Mouse (Mus musculus) liver, embryonic 14.5 days (tissue): Measurements from ENCODE around the gene Gal3st4. TPM values are rescaled to one million over a fixed set of nuclear protein-coding genes. Genes with fewer than 3 reads are reported as not detected.
"Not testable (repeated sequence)": the region's sequence is repeated elsewhere in the genome, so short reads cannot be mapped to it uniquely, and the experiment has no call there.

Experiments used
- ATAC-seq: fragments of 200-750 bp; cut with Nextera tagmentation; 2 replicates; pipeline ENCODE4 v1.8.0; 2017; ENCODE audit warnings: moderate number of reproducible peaks, mild to moderate bottlenecking, moderate library complexity; ENCODE audit not compliant: insufficient read depth
- DNase-seq, 3 experiments: peaks; one replicate each; pipeline ENCODE4 v3.0.0-alpha.2; 2012 to 2013; ENCODE audit warnings: low read depth in 3 of 3, low spot score in 3 of 3
- H3K27ac ChIP-seq: fragments of 300-500 bp; sonication (generic); 2 replicates; pipeline ENCODE4 v1.5.1; 2014; ENCODE audit warnings: moderate library complexity, mild to moderate bottlenecking, control low read depth, inconsistent platforms
- H3K27me3 ChIP-seq: fragments of 300-500 bp; sonication (generic); 2 replicates; pipeline ENCODE4 v1.6.1; 2014; ENCODE audit warnings: mild to moderate bottlenecking, low read length, moderate library complexity; ENCODE audit not compliant: control insufficient read depth, insufficient read depth
- H3K36me3 ChIP-seq: fragments of 300-500 bp; sonication (generic); replicated peaks from 2 replicates; pipeline ENCODE4 v1.6.1; 2014; ENCODE audit warnings: low read depth; ENCODE audit not compliant: control insufficient read depth, insufficient read depth
- H3K4me1 ChIP-seq, 2 experiments: fragments of 200-500 bp in 1 of 2; fragments of 300-500 bp in 1 of 2; sonication (generic) in 1 of 2; replicated peaks; 2 replicates each; pipeline ENCODE4 v1.6.1; 2012 to 2014; ENCODE audit warnings: antibody characterized with exemption in 1 of 2, inconsistent platforms in 1 of 2, low read length in 1 of 2; ENCODE audit not compliant: control insufficient read depth in 2 of 2, insufficient read depth in 2 of 2
- H3K4me2 ChIP-seq: fragments of 300-500 bp; sonication (generic); 2 replicates; pipeline ENCODE4 v1.6.1; 2014; ENCODE audit warnings: low read depth, mild to moderate bottlenecking, control low read depth, moderate library complexity
- H3K4me3 ChIP-seq, 2 experiments: fragments of 200-500 bp in 1 of 2; fragments of 300-500 bp in 1 of 2; sonication (generic) in 1 of 2; 2 replicates each; pipeline ENCODE4 v1.5.1; 2012 to 2014; ENCODE audit warnings: low read depth in 2 of 2, low read length in 2 of 2, mild to moderate bottlenecking in 2 of 2, control low read depth in 1 of 2, inconsistent platforms in 1 of 2, moderate library complexity in 1 of 2; ENCODE audit not compliant: insufficient read depth in 1 of 2
- H3K9ac ChIP-seq: fragments of 300-500 bp; sonication (generic); replicated peaks from 2 replicates; pipeline ENCODE4 v1.6.1; 2014; ENCODE audit warnings: mild to moderate bottlenecking, control low read depth, moderate library complexity
- H3K9me3 ChIP-seq: fragments of 300-500 bp; sonication (generic); 2 replicates; pipeline ENCODE4 v1.6.1; 2016; ENCODE audit warnings: low read length, mixed read lengths; ENCODE audit not compliant: control insufficient read depth
- CTCF ChIP-seq: IDR thresholded peaks from 2 replicates; pipeline ENCODE4 v1.5.1; 2016; ENCODE audit warnings: antibody characterized with exemption, low read depth, control low read depth
- EP300 ChIP-seq: IDR thresholded peaks from 2 replicates; pipeline ENCODE4 v1.6.1; 2016; ENCODE audit warnings: antibody characterized with exemption, low read depth
- WGBS: fragments of 180-500 bp; shearing (Covaris S2); extraction: QIAGEN DNeasy Blood & Tissue Kit; methylation state at CpG from one replicate; pipeline ENCODE4 v1.1.7; 2014; ENCODE audit not compliant: insufficient replicate concordance; 5-methylcytosine and 5-hydroxymethylcytosine counted together
- polyA plus RNA-seq, 2 experiments: library from polyadenylated mRNA; depleted of rRNA in 1 of 2; stranded (reverse) in 1 of 2; unstranded in 1 of 2; fragments of >200 nt; fragmentation: Nextera tagmentation in 1 of 2; extraction: Ambion mirVana in 1 of 2; gene quantifications; 2 replicates each; pipeline versions ENCODE4 v1.2.1 to v1.2.3; 2012 to 2014

Gene Gal3st4
- polyA plus RNA-seq, 2 experiments: 0.01 to 0.14 TPM

- no peak within 1 kb of the TSS for H3K4me2 ChIP-seq
- H3K9me3 ChIP-seq: no peaks in the 10 kb centered on the region
- no peaks in the 10 kb centered on the region for H3K36me3 ChIP-seq
- no peak for DNase-seq
- no peak for TF ChIP-seq CTCF
- no peak for TF ChIP-seq EP300
- H3K27ac ChIP-seq: no peak within 1 kb of the TSS
- 47% methylated on average over 2 of the region's 2 CpGs for WGBS
- no peaks in the 10 kb centered on the region for H3K27me3 ChIP-seq
- no peak within 1 kb of the TSS for H3K9ac ChIP-seq
- no peak for ATAC-seq
- H3K4me3 ChIP-seq: no peak within 1 kb of the TSS
- peaks cover 0 to 3% of the 10 kb centered on the region in 2 experiments; a peak in 1 of 4 replicates for H3K4me1 ChIP-seq
Measured at GRCm38 (mm10) chr5:138225700-138226099, 46.9 kb downstream of the Gal3st4 start, which contains the start of gene Nxpe5. Nxpe5 (plus strand) TSS chr5:138225898.

- Histone ChIP-seq H3K9ac (no peak overlapping the region), H3K9me3 (no peaks in the 10 kb centered on the region), H3K36me3 (no peaks in the 10 kb centered on the region), H3K4me1 (peaks cover 0 to 2% of the 10 kb centered on the region in 2 experiments; a peak in 1 of 4 replicates), H3K4me3 (no peak overlapping the region), H3K27me3 (no peaks in the 10 kb centered on the region), H3K4me2 (no peak overlapping the region), H3K27ac (no peak overlapping the region)
- TF ChIP-seq EP300 (no peak), CTCF (no peak)
- ATAC-seq (no peak), DNase-seq (no peak)
- WGBS: 48% methylated on average over 3 of the region's 3 CpGs
Measured at GRCm38 (mm10) chr5:138223287-138223686, 49.4 kb downstream of the Gal3st4 start.

DNA sequence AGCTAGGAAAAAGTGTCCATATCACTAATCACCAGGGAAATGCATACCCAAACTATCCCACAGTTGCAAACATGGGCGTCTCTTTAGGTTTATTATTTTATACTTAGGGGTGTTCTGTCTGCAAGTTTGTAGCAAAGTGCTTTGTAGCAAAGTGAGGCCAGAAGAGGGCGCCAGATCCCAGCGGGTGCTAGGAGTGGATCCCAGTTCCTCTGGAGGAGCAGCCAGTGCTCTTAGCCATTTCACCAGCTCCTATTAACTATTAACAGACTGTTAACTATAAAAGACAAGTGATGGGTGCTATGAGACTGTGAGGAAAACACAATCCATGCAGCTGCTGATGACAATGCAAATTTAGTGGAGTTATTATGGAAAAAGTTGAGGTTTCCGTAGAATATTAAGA lies 50.5 kb downstream of the Gal3st4 start:
- H3K9ac ChIP-seq: no peak overlapping the region
- peak; percentile 85 for TF ChIP-seq CTCF
- TF ChIP-seq EP300: no peak
- ATAC-seq (no peak), DNase-seq (peak; percentile 38 to 55 (median 52))
- no peaks in the 10 kb centered on the region for H3K9me3 ChIP-seq
- H3K27ac ChIP-seq: no peak overlapping the region
- H3K27me3 ChIP-seq: no peaks in the 10 kb centered on the region
- 0 out of 4 replicates have a peak, but pooled peaks cover 0 to 1% of the 10 kb centered on the region in 2 experiments for H3K4me1 ChIP-seq
- 18% methylated on average over 4 of the region's 4 CpGs for WGBS
- no peak overlapping the region for H3K4me2 ChIP-seq
- H3K4me3 ChIP-seq: no peak overlapping the region
- H3K36me3 ChIP-seq: no peaks in the 10 kb centered on the region

DNA sequence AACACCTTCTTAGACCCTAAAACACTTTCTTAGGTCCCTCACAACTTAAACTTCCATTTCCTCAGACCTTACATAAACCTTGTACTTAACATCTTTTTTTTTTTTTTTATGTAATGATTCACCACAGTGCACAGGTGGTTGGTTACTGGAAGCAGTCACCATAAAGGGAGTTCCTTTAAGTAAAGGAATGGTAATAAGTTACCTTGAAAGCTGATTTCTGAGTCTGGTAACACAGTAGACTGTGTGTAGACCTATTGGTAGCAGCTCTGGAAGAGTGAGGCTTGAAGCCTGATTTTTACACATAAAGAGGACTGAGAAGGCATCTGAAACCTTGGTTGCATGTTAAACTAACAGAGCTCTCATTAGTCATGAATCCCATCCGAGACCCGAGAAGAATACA lies 52.8 kb downstream of the Gal3st4 start:
- no peak overlapping the region for H3K4me3 ChIP-seq
- H3K4me1 ChIP-seq: no peaks in the 10 kb centered on the region
- no peaks in the 10 kb centered on the region for H3K27me3 ChIP-seq
- H3K9ac ChIP-seq: no peak overlapping the region
- H3K9me3 ChIP-seq: no peaks in the 10 kb centered on the region
- H3K27ac ChIP-seq: no peak overlapping the region
- no peaks in the 10 kb centered on the region for H3K36me3 ChIP-seq
- 51% methylated on average over 2 of the region's 2 CpGs for WGBS
- ATAC-seq: no peak
- TF ChIP-seq EP300 (no peak), CTCF (no peak)
- H3K4me2 ChIP-seq: no peak overlapping the region
- DNase-seq: no peak

DNA sequence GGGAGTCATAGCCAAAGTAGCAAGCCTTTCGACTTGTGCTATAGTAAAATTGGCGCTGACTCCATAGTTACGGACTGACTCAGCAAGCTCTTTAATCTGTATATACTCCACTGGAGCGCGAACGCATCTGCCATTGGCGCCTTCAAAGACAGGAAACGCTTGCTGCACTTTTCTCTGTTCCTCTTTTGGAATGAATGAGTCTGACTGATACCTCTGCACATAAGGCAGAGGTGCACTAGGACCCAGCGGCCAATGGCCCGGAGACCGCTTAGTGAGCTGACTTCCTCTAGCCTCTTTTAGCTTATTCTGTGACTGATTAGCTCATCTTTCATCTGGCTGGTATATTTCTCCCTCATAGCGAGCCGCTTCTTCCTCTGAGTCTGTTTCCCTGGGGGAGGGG lies 56.0 kb downstream of the Gal3st4 start:
- H3K9me3 ChIP-seq, H3K4me1 ChIP-seq, H3K4me3 ChIP-seq, DNase-seq, H3K27me3 ChIP-seq, ATAC-seq, H3K9ac ChIP-seq, H3K4me2 ChIP-seq, H3K27ac ChIP-seq, H3K36me3 ChIP-seq: not testable (repeated sequence)
- 87% methylated on average over 13 of the region's 13 CpGs for WGBS

Other genes starting within 250 kb of the Gal3st4 start
- gene Smok3c, start 219.6 kb downstream of the Gal3st4 start, polyA plus RNA-seq (2012; rRNA removed): not detected in 2 replicates
- gene Smok3c, start 219.6 kb downstream of the Gal3st4 start, polyA plus RNA-seq (2014; fragmentation: Nextera tagmentation; extraction: Ambion mirVana): not detected in 2 replicates
- 1.5 and 2.2 TPM in 2 replicates for gene Zkscan1, start 187.8 kb downstream of the Gal3st4 start, polyA plus RNA-seq (2012; rRNA removed)
- gene Zkscan1, start 187.8 kb downstream of the Gal3st4 start, polyA plus RNA-seq (2014; fragmentation: Nextera tagmentation; extraction: Ambion mirVana): 4.7 and 4.9 TPM in 2 replicates
- 5.3 and 7.7 TPM in 2 replicates for gene Zscan21, start 155.9 kb downstream of the Gal3st4 start, polyA plus RNA-seq (2012; rRNA removed)
- gene Zscan21, start 155.9 kb downstream of the Gal3st4 start, polyA plus RNA-seq (2014; fragmentation: Nextera tagmentation; extraction: Ambion mirVana): 13.3 and 13.9 TPM in 2 replicates
- 0.81 and 1.4 TPM in 2 replicates for gene Zfp113, start 117.1 kb downstream of the Gal3st4 start, polyA plus RNA-seq (2012; rRNA removed)
- gene Zfp113, start 117.1 kb downstream of the Gal3st4 start, polyA plus RNA-seq (2014; fragmentation: Nextera tagmentation; extraction: Ambion mirVana): 2.6 and 2.7 TPM in 2 replicates
- gene Cops6, start 111.8 kb downstream of the Gal3st4 start, polyA plus RNA-seq (2012; rRNA removed): 57.7 and 62.4 TPM in 2 replicates
- gene Cops6, start 111.8 kb downstream of the Gal3st4 start, polyA plus RNA-seq (2014; fragmentation: Nextera tagmentation; extraction: Ambion mirVana): 123 and 128 TPM in 2 replicates
- 10.3 and 10.8 TPM in 2 replicates for gene Ap4m1, start 100.8 kb downstream of the Gal3st4 start, polyA plus RNA-seq (2012; rRNA removed)
- 3.9 and 4.6 TPM in 2 replicates for gene Ap4m1, start 100.8 kb downstream of the Gal3st4 start, polyA plus RNA-seq (2014; fragmentation: Nextera tagmentation; extraction: Ambion mirVana)
- gene Mcm7, start 100.4 kb downstream of the Gal3st4 start, polyA plus RNA-seq (2012; rRNA removed): 96.1 and 116 TPM in 2 replicates
- 182 and 200 TPM in 2 replicates for gene Mcm7, start 100.4 kb downstream of the Gal3st4 start, polyA plus RNA-seq (2014; fragmentation: Nextera tagmentation; extraction: Ambion mirVana)
- 32.8 and 34.7 TPM in 2 replicates for gene Taf6, start 85.4 kb downstream of the Gal3st4 start, polyA plus RNA-seq (2012; rRNA removed)
- gene Taf6, start 85.4 kb downstream of the Gal3st4 start, polyA plus RNA-seq (2014; fragmentation: Nextera tagmentation; extraction: Ambion mirVana): 33.2 and 37.9 TPM in 2 replicates
- 6.3 and 9.5 TPM in 2 replicates for gene Cnpy4, start 85.4 kb downstream of the Gal3st4 start, polyA plus RNA-seq (2012; rRNA removed)
- gene Cnpy4, start 85.4 kb downstream of the Gal3st4 start, polyA plus RNA-seq (2014; fragmentation: Nextera tagmentation; extraction: Ambion mirVana): 12.6 and 12.8 TPM in 2 replicates
- 1.8 and 2.2 TPM in 2 replicates for gene Mblac1, start 78.5 kb downstream of the Gal3st4 start, polyA plus RNA-seq (2012; rRNA removed)
- gene Mblac1, start 78.5 kb downstream of the Gal3st4 start, polyA plus RNA-seq (2014; fragmentation: Nextera tagmentation; extraction: Ambion mirVana): 2.2 and 2.9 TPM in 2 replicates
- gene Nxpe5, start 46.9 kb downstream of the Gal3st4 start, polyA plus RNA-seq (2012; rRNA removed): 0.09 and 0.10 TPM in 2 replicates
- 0.09 and 0.23 TPM in 2 replicates for gene Nxpe5, start 46.9 kb downstream of the Gal3st4 start, polyA plus RNA-seq (2014; fragmentation: Nextera tagmentation; extraction: Ambion mirVana)
- gene Lamtor4, start 17.4 kb downstream of the Gal3st4 start, polyA plus RNA-seq (2012; rRNA removed): 26.2 and 36.3 TPM in 2 replicates
- 35.5 and 35.6 TPM in 2 replicates for gene Lamtor4, start 17.4 kb downstream of the Gal3st4 start, polyA plus RNA-seq (2014; fragmentation: Nextera tagmentation; extraction: Ambion mirVana)
- 22.4 and 27.6 TPM in 2 replicates for gene BC037034, start 8.8 kb downstream of the Gal3st4 start, polyA plus RNA-seq (2012; rRNA removed)
- 1.9 and 2.5 TPM in 2 replicates for gene BC037034, start 8.8 kb downstream of the Gal3st4 start, polyA plus RNA-seq (2014; fragmentation: Nextera tagmentation; extraction: Ambion mirVana)
- not detected in 2 replicates for gene Gm43720, start 7.1 kb upstream of the Gal3st4 start, polyA plus RNA-seq (2012; rRNA removed)
- 0.01 and 0.04 TPM in 2 replicates for gene Gm43720, start 7.1 kb upstream of the Gal3st4 start, polyA plus RNA-seq (2014; fragmentation: Nextera tagmentation; extraction: Ambion mirVana)
- gene Gpc2, start 7.2 kb upstream of the Gal3st4 start, polyA plus RNA-seq (2012; rRNA removed): 1.7 and 2.5 TPM in 2 replicates
- not detected in 2 replicates for gene Gpc2, start 7.2 kb upstream of the Gal3st4 start, polyA plus RNA-seq (2014; fragmentation: Nextera tagmentation; extraction: Ambion mirVana)
- gene Stag3, start 7.4 kb upstream of the Gal3st4 start, polyA plus RNA-seq (2012; rRNA removed): 2.7 and 3.1 TPM in 2 replicates
- gene Stag3, start 7.4 kb upstream of the Gal3st4 start, polyA plus RNA-seq (2014; fragmentation: Nextera tagmentation; extraction: Ambion mirVana): 1.8 and 1.9 TPM in 2 replicates
- 0.33 and 0.49 TPM in 2 replicates for gene Pvrig, start 69.1 kb upstream of the Gal3st4 start, polyA plus RNA-seq (2012; rRNA removed)
- gene Pvrig, start 69.1 kb upstream of the Gal3st4 start, polyA plus RNA-seq (2014; fragmentation: Nextera tagmentation; extraction: Ambion mirVana): 0.34 and 0.36 TPM in 2 replicates
- gene Zfp157, start 168.6 kb upstream of the Gal3st4 start, polyA plus RNA-seq (2012; rRNA removed): 1.3 and 1.9 TPM in 2 replicates
- 2.5 and 4.6 TPM in 2 replicates for gene Zfp157, start 168.6 kb upstream of the Gal3st4 start, polyA plus RNA-seq (2014; fragmentation: Nextera tagmentation; extraction: Ambion mirVana)